Mouse (Mus musculus): ENCODE results near the gene Ncoa3. TPM values are rescaled to one million over a fixed set of nuclear protein-coding genes. Genes with fewer than 3 reads are reported as not detected.

Ncoa3 gene
- polyA plus RNA-seq, 1 experiment, result 28.5 TPM

GRCm38 (mm10) chr2:166068261-166068660 lies 75.8 kb downstream of the Ncoa3 start:
- TF ChIP-seq POLR2A (IDR thresholded peaks at IDR 0.05; ENCODE audit: borderline replicate concordance, extremely low read depth, insufficient read depth, insufficient read length, poor library complexity, severe bottlenecking), result no peak
- no peak for TF ChIP-seq CTCF (IDR thresholded peaks at IDR 0.05; ENCODE audit: borderline replicate concordance, extremely low read depth, insufficient read depth, insufficient read length)
- no peak for DNase-seq (ENCODE audit: low read depth)

GRCm38 (mm10) chr2:166069164-166069563 lies 76.7 kb downstream of the Ncoa3 start:
- TF ChIP-seq POLR2A (IDR thresholded peaks at IDR 0.05; ENCODE audit: borderline replicate concordance, extremely low read depth, insufficient read depth, insufficient read length, poor library complexity, severe bottlenecking) (no peak), CTCF (IDR thresholded peaks at IDR 0.05; ENCODE audit: borderline replicate concordance, extremely low read depth, insufficient read depth, insufficient read length) (no peak)
- no peak for DNase-seq (ENCODE audit: low read depth)

GRCm38 (mm10) chr2:166069738-166070137 lies 77.3 kb downstream of the Ncoa3 start:
- TF ChIP-seq CTCF (IDR thresholded peaks at IDR 0.05; ENCODE audit: borderline replicate concordance, extremely low read depth, insufficient read depth, insufficient read length) (no peak), POLR2A (IDR thresholded peaks at IDR 0.05; ENCODE audit: borderline replicate concordance, extremely low read depth, insufficient read depth, insufficient read length, poor library complexity, severe bottlenecking) (no peak)
- no peak for DNase-seq (ENCODE audit: low read depth)

- no peak for TF ChIP-seq POLR2A (IDR thresholded peaks at IDR 0.05; ENCODE audit: borderline replicate concordance, extremely low read depth, insufficient read depth, insufficient read length, poor library complexity, severe bottlenecking)
- TF ChIP-seq CTCF (IDR thresholded peaks at IDR 0.05; ENCODE audit: borderline replicate concordance, extremely low read depth, insufficient read depth, insufficient read length), result no peak
- DNase-seq (ENCODE audit: low read depth), result no peak
Observed at GRCm38 (mm10) chr2:166071481-166071880, 79.0 kb downstream of the Ncoa3 start.

GRCm38 (mm10) chr2:166071889-166072288 lies 79.5 kb downstream of the Ncoa3 start:
- no peak for TF ChIP-seq POLR2A (IDR thresholded peaks at IDR 0.05; ENCODE audit: borderline replicate concordance, extremely low read depth, insufficient read depth, insufficient read length, poor library complexity, severe bottlenecking)
- no peak for TF ChIP-seq CTCF (IDR thresholded peaks at IDR 0.05; ENCODE audit: borderline replicate concordance, extremely low read depth, insufficient read depth, insufficient read length)
- no peak for DNase-seq (ENCODE audit: low read depth)

GRCm38 (mm10) chr2:166073082-166073481 lies 80.6 kb downstream of the Ncoa3 start:
- TF ChIP-seq POLR2A (IDR thresholded peaks at IDR 0.05; ENCODE audit: borderline replicate concordance, extremely low read depth, insufficient read depth, insufficient read length, poor library complexity, severe bottlenecking) (no peak), CTCF (IDR thresholded peaks at IDR 0.05; ENCODE audit: borderline replicate concordance, extremely low read depth, insufficient read depth, insufficient read length) (no peak)

GRCm38 (mm10) chr2:166074322-166074721 lies 81.9 kb downstream of the Ncoa3 start:
- no peak for DNase-seq (ENCODE audit: low read depth)
- no peak for TF ChIP-seq POLR2A (IDR thresholded peaks at IDR 0.05; ENCODE audit: borderline replicate concordance, extremely low read depth, insufficient read depth, insufficient read length, poor library complexity, severe bottlenecking)

More at GRCm38 (mm10) chr2:166073082-166073481, 80.6 kb downstream of the Ncoa3 start:
- DNase-seq (ENCODE audit: low read depth), result no peak

- DNase-seq (ENCODE audit: low read depth), result no peak
- no peak for TF ChIP-seq POLR2A (IDR thresholded peaks at IDR 0.05; ENCODE audit: borderline replicate concordance, extremely low read depth, insufficient read depth, insufficient read length, poor library complexity, severe bottlenecking)
- TF ChIP-seq CTCF (IDR thresholded peaks at IDR 0.05; ENCODE audit: borderline replicate concordance, extremely low read depth, insufficient read depth, insufficient read length), result no peak
Observed at GRCm38 (mm10) chr2:166077371-166077770, 84.9 kb downstream of the Ncoa3 start.

- TF ChIP-seq POLR2A (IDR thresholded peaks at IDR 0.05; ENCODE audit: borderline replicate concordance, extremely low read depth, insufficient read depth, insufficient read length, poor library complexity, severe bottlenecking) (no peak), CTCF (IDR thresholded peaks at IDR 0.05; ENCODE audit: borderline replicate concordance, extremely low read depth, insufficient read depth, insufficient read length) (no peak)
- no peak for DNase-seq (ENCODE audit: low read depth)
Observed at GRCm38 (mm10) chr2:166079231-166079630, 86.8 kb downstream of the Ncoa3 start.

GRCm38 (mm10) chr2:166079961-166080885 lies 87.8 kb downstream of the Ncoa3 start:
- TF ChIP-seq POLR2A (IDR thresholded peaks at IDR 0.05; ENCODE audit: borderline replicate concordance, extremely low read depth, insufficient read depth, insufficient read length, poor library complexity, severe bottlenecking) (no peak), CTCF (IDR thresholded peaks at IDR 0.05; ENCODE audit: borderline replicate concordance, extremely low read depth, insufficient read depth, insufficient read length) (no peak)
- DNase-seq (ENCODE audit: low read depth), result peak; percentile 58

GRCm38 (mm10) chr2:166080967-166081750 lies 88.7 kb downstream of the Ncoa3 start:
- no peak for TF ChIP-seq CTCF (IDR thresholded peaks at IDR 0.05; ENCODE audit: borderline replicate concordance, extremely low read depth, insufficient read depth, insufficient read length)
- no peak for TF ChIP-seq POLR2A (IDR thresholded peaks at IDR 0.05; ENCODE audit: borderline replicate concordance, extremely low read depth, insufficient read depth, insufficient read length, poor library complexity, severe bottlenecking)
- peak; percentile 27 for DNase-seq (ENCODE audit: low read depth)
